Mouse (Mus musculus): ENCODE data around the gene Reg3d. TPM values are rescaled to one million over a fixed set of nuclear protein-coding genes. Genes with fewer than 3 reads are reported as not detected.

Reg3d gene
- not detected for polyA plus RNA-seq (2017; shearing (Covaris generic))

DNA sequence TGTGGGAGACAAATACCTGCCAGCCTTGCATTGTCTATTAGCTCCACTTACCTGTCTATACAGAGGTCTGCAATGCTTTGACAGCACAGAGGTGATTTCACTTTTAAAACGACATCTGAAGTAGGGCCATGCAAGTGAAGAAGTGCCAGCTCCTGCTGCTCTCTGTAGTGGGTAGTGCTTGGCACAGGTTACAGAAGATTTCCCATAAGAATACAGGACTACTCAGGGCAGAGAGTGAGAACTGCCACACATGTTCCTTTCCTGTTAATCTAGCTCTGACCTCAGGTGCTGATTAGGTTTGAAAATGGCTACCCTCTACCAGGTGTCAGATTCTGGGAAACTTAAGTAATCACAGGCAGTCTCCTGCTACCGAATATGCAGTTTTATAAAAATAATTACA lies at the start of gene Reg3d:
TSS of gene Reg3d (minus strand) at position 101 of the 400 bp plus-strand sequence.

DNA sequence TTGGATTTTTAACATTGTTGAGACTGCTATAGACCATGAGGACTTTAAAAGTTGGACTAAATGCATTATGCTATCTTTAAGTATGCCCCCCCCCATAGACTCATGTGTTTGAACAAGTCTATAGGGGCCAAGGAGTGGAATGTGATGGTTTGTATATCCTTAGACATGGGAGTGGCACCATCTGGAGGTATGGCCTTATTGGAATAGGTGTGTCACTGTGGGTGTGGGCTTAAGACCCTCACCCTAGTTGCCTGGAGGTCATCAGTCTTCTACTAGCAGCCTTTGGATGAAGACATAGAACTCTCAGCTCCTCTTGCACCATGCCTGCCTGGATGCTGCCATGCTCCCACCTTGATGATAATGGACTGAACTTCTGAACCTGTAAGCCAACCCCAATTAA lies 43.7 kb upstream of the Reg3d start, which contains the start of gene Reg1:
TSS of gene Reg1 (plus strand) at position 301 of the 400 bp plus-strand sequence.

DNA sequence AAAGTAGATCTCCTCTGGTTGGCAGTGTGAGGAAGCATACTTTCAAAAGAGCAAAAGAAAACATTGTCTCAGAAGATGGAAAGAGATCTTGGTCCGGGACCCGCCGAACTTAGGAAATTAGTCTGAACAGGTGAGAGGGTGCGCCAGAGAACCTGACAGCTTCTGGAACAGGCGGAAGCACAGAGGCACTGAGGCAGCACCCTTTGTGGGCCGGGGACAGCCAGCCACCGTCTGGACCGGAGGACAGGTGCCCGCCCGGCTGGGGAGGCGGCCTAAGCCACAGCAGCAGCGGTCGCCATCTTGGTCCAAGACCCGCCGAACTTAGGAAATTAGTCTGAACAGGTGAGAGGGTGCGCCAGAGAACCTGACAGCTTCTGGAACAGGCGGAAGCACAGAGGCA lies 16.7 kb upstream of the Reg3d start, which contains the start of gene Reg2:
TSS of gene Reg2 (plus strand) at position 301 of the 400 bp plus-strand sequence.

DNA sequence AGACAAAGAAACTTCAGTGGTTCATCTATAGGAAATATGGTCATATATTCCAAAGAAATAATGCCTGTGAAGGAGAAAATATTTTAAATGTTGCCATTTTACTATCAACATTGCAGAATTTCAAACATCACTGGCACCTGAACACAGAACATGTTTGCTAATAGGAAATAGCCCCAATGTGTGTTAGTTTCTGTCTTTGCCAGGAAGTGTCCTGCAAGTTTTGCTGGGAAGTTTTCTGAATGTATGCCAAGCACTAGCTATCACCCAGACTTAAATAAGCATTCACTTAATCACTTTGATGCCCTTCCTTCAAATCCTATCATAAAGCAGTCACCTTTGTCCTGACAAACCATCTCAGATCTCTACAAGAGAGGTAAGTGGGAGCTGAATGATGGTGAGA lies 1.7 kb upstream of the Reg3d start, which contains the start of gene Reg3a:
TSS of gene Reg3a (plus strand) at position 301 of the 400 bp plus-strand sequence.

DNA sequence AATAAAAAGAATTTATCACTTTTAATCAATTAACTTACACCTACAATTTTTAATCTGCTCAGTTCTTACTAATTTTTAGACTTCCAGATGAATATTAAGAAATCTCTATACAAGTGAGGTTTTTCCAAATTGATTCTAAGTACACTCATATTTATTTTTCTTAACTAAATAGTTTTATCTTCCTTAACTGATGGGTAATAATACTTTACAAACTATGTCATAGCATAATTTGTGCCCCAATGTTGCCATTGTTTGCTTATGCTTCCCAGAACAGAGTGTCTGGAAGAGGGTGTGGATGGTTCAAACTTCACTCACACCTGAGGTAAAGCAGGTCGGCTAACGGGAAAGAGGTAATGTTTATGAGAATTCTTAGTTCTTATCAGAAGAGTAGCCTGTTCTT lies 8.3 kb downstream of the Reg3d start, which contains the start of gene Reg3b:
TSS of gene Reg3b (plus strand) at position 301 of the 400 bp plus-strand sequence.

Other genes with a start within 250 kb of the Reg3d start
- not detected for gene Reg3b, start 8.2 kb downstream of the Reg3d start, polyA plus RNA-seq (2017; shearing (Covaris generic))
- gene Reg3a, start 1.8 kb upstream of the Reg3d start, polyA plus RNA-seq (2017; shearing (Covaris generic)): not detected
- gene Reg2, start 16.8 kb upstream of the Reg3d start, polyA plus RNA-seq (2017; shearing (Covaris generic)): under 1 TPM in 1 of 2 experiments, not detected in 1; 0.55 TPM
- under 1 TPM in 1 of 2 experiments, not detected in 1; 0.50 TPM for gene Reg1, start 43.8 kb upstream of the Reg3d start, polyA plus RNA-seq (2017; shearing (Covaris generic))
- gene Reg3g, start 90.0 kb upstream of the Reg3d start, polyA plus RNA-seq (2017; shearing (Covaris generic)): not detected

All from inflammation-experienced regulatory T-cells (primary cell).